Mouse (Mus musculus) small intestine, adult 2 months (tissue): ENCODE results near the gene Vmp1.

Experiments
- CTCF ChIP-seq: fragments of 200-500 bp; IDR thresholded peaks from 2 replicates; pipeline ENCODE4 v1.5.1; 2012; ENCODE audit warnings: low read depth, mild to moderate bottlenecking, control low read depth, inconsistent platforms, low read length, moderate library complexity, mixed read lengths; ENCODE audit not compliant: insufficient replicate concordance, insufficient read length; ENCODE audit errors: extremely low read depth
- POLR2A ChIP-seq: fragments of 200-500 bp; IDR thresholded peaks from 2 replicates; pipeline ENCODE4 v1.6.1; 2012; ENCODE audit warnings: low read depth, mild to moderate bottlenecking, control low read depth, inconsistent platforms, low read length, moderate library complexity

DNA sequence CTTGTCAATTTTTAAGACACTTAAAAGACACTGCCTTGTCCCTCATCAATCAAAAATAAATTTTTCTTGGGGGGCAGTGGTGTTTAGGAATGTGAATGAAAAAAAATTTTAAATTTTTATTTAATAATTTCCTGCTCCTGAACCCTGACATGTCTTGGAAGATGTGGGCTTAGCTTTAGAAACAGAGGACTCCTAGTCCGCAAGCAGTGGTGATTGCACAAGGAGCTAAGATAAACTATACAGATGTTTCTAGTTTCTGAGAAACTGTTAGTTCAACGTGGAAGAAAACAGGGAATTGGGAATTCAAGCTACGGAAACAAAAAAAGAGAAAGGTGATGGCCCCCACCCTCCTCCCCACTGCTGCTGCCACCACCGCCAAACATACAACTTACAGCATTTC, 111.8 kb downstream of the Vmp1 start:
- TF ChIP-seq CTCF = no peak
- TF ChIP-seq POLR2A = no peak
